Mouse (Mus musculus): ENCODE measurements at regions not wholly inside any gene's neighbourhood (a gene's known extent, or its start where the extent isn't known, plus 50 kb on each side); places are given as distances from the start of the nearest gene placed in this dataset.

DNA sequence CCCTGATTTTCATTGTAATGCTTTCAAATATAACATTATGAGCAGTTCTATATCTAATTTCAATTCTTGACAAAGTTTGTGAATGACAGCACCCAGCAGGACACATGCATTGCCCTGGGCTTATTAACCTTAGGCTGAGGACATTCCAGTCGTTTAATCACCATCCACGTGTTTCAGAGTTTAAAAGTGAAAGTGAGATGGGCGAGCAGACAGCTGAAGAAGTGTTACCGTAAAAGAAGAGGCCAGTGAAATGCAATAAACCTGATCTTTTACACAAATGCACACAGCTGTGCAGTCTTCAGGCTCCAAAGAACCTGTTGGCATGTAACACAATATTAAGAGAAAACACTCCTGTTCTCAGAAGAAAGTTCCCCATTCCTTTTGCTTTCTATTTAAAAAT lies 89.5 kb upstream of the Sema3d start:
- no peaks in the 10 kb centered on the region for H3K27me3 ChIP-seq (ENCODE audit: insufficient read depth, low read length)
- no peak for ATAC-seq
- H3K4me3 ChIP-seq (ENCODE audit: low read depth, low read length), result no peak overlapping the region
- no peak for DNase-seq
- H3K36me3 ChIP-seq (replicated peaks; ENCODE audit: insufficient read depth, low read length), result no peaks in the 10 kb centered on the region
- TF ChIP-seq CTCF (IDR thresholded peaks at IDR 0.05; ENCODE audit: low read depth), result no peak
- no peak for TF ChIP-seq EP300 (IDR thresholded peaks at IDR 0.05; ENCODE audit: low read depth)
- H3K9ac ChIP-seq (replicated peaks), result no peak overlapping the region
- 53% methylated on average over 4 of the region's 4 CpGs for whole genome bisulfite sequencing (ENCODE audit: insufficient replicate concordance)
- no peaks in the 10 kb centered on the region for H3K9me3 ChIP-seq (ENCODE audit: low read length)
- no peak overlapping the region for H3K4me2 ChIP-seq (ENCODE audit: low read depth, low read length)
- no peaks in the 10 kb centered on the region for H3K4me1 ChIP-seq (ENCODE audit: insufficient read depth)
- H3K27ac ChIP-seq (ENCODE audit: low read depth), result no peak overlapping the region

GRCm38 (mm10) chr5:12297331-12297730 lies 85.9 kb upstream of the Sema3d start:
- no peak for TF ChIP-seq CTCF (IDR thresholded peaks at IDR 0.05; ENCODE audit: low read depth)
- no peak for TF ChIP-seq EP300 (IDR thresholded peaks at IDR 0.05; ENCODE audit: low read depth)
- ATAC-seq, result no peak
- no peak for DNase-seq
- H3K27ac ChIP-seq (ENCODE audit: low read depth), result no peak overlapping the region
- H3K9me3 ChIP-seq (ENCODE audit: low read length), result no peaks in the 10 kb centered on the region
- H3K4me3 ChIP-seq (ENCODE audit: low read depth, low read length), result no peak overlapping the region
- no peak overlapping the region for H3K9ac ChIP-seq (replicated peaks)
- H3K4me1 ChIP-seq (ENCODE audit: insufficient read depth), result no peaks in the 10 kb centered on the region
- WGBS (ENCODE audit: insufficient replicate concordance), result 77% methylated on average over 2 of the region's 2 CpGs
- no peaks in the 10 kb centered on the region for H3K36me3 ChIP-seq (replicated peaks; ENCODE audit: insufficient read depth, low read length)
- no peaks in the 10 kb centered on the region for H3K27me3 ChIP-seq (ENCODE audit: insufficient read depth, low read length)
- H3K4me2 ChIP-seq (ENCODE audit: low read depth, low read length), result no peak overlapping the region

GRCm38 (mm10) chr5:12301833-12302808 lies 81.1 kb upstream of the Sema3d start:
- no peak for ATAC-seq
- no peak for DNase-seq
- 38% methylated on average over 4 of the region's 4 CpGs for WGBS (ENCODE audit: insufficient replicate concordance)
- Histone ChIP-seq H3K36me3 (replicated peaks; ENCODE audit: insufficient read depth, low read length) (no peaks in the 10 kb centered on the region), H3K27ac (ENCODE audit: low read depth) (no peak overlapping the region), H3K4me1 (ENCODE audit: insufficient read depth) (no peaks in the 10 kb centered on the region), H3K4me3 (ENCODE audit: low read depth, low read length) (no peak overlapping the region), H3K4me2 (ENCODE audit: low read depth, low read length) (no peak overlapping the region), H3K9me3 (ENCODE audit: low read length) (no peaks in the 10 kb centered on the region), H3K9ac (replicated peaks) (no peak overlapping the region), H3K27me3 (ENCODE audit: insufficient read depth, low read length) (no peaks in the 10 kb centered on the region)
- TF ChIP-seq CTCF (IDR thresholded peaks at IDR 0.05; ENCODE audit: low read depth) (no peak), EP300 (IDR thresholded peaks at IDR 0.05; ENCODE audit: low read depth) (no peak)

GRCm38 (mm10) chr5:12309408-12309807 lies 73.8 kb upstream of the Sema3d start:
- no peak overlapping the region for H3K27ac ChIP-seq (ENCODE audit: low read depth)
- H3K4me1 ChIP-seq (ENCODE audit: insufficient read depth), result no peaks in the 10 kb centered on the region
- TF ChIP-seq EP300 (IDR thresholded peaks at IDR 0.05; ENCODE audit: low read depth) (no peak), CTCF (IDR thresholded peaks at IDR 0.05; ENCODE audit: low read depth) (no peak)
- no peaks in the 10 kb centered on the region for H3K27me3 ChIP-seq (ENCODE audit: insufficient read depth, low read length)
- DNase-seq (no peak), ATAC-seq (no peak)
- H3K9ac ChIP-seq (replicated peaks), result no peak overlapping the region
- no peaks in the 10 kb centered on the region for H3K9me3 ChIP-seq (ENCODE audit: low read length)
- no peak overlapping the region for H3K4me2 ChIP-seq (ENCODE audit: low read depth, low read length)
- no peaks in the 10 kb centered on the region for H3K36me3 ChIP-seq (replicated peaks; ENCODE audit: insufficient read depth, low read length)
- H3K4me3 ChIP-seq (ENCODE audit: low read depth, low read length), result no peak overlapping the region

GRCm38 (mm10) chr5:12332648-12333305 lies 50.4 kb upstream of the Sema3d start:
- Histone ChIP-seq H3K27me3 (ENCODE audit: insufficient read depth, low read length) (no peaks in the 10 kb centered on the region), H3K36me3 (replicated peaks; ENCODE audit: insufficient read depth, low read length) (no peaks in the 10 kb centered on the region), H3K4me2 (ENCODE audit: low read depth, low read length) (no peak overlapping the region), H3K4me1 (ENCODE audit: insufficient read depth) (no peaks in the 10 kb centered on the region), H3K9me3 (ENCODE audit: low read length) (no peaks in the 10 kb centered on the region), H3K4me3 (ENCODE audit: low read depth, low read length) (no peak overlapping the region), H3K9ac (replicated peaks) (no peak overlapping the region), H3K27ac (ENCODE audit: low read depth) (no peak overlapping the region)
- TF ChIP-seq EP300 (IDR thresholded peaks at IDR 0.05; ENCODE audit: low read depth) (no peak), CTCF (IDR thresholded peaks at IDR 0.05; ENCODE audit: low read depth) (no peak)
- ATAC-seq, result no peak
- no peak for DNase-seq
- 76% methylated on average over 4 of the region's 4 CpGs for WGBS (ENCODE audit: insufficient replicate concordance)

Measured in liver, postnatal 0 days (tissue).